Mouse (Mus musculus) retina, embryonic 14.5 days (tissue): ENCODE measurements around the gene Fes.
A peak's percentile ranks its signal among the peaks of the same experiment; 100 is the strongest.

Source experiments
- DNase-seq: peaks from one replicate; pipeline ENCODE4 v3.0.0-alpha.2; 2015; ENCODE audit warnings: low spot score

Fes gene

DNA sequence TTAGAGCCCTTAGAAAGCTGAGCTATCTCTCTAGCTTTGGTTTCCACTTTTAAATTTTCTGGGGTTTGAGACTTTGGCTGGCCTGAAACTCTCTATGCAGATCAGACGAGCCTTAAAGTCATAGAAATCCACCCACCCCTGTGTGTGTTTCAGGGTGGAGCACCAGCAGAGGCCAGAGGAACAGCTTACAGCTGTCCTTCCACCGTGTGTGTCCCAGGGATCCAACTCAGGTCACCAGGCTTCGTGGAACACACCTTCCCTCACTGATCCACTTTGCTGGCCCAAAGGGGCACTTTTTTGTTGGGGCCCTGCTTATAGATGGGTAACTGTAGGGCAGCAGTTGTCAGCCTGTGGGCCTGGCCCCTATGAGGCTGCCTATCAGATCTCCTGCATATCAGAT lies 13.5 kb downstream of the Fes start:
- no peak for DNase-seq

DNA sequence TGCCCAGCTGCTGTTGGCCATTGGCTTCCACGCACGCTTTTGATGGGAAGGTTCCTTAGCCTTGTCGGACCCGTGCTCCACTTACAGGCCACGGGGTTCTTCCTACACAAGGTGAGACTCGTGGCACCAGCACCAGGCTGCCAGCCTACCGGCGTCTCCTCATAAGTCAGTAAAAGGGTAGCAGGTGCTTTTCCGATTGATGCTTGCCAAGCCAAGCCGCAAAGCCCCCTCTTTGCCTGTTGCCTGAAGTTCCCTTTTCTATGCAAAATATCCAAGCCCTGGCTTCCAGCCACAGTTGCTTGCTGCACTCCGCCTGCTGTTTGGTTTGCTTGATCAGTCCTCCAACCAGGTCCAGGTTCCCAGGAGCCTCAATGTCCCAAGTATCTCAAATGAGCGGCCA lies 13.9 kb downstream of the Fes start:
- no peak for DNase-seq

DNA sequence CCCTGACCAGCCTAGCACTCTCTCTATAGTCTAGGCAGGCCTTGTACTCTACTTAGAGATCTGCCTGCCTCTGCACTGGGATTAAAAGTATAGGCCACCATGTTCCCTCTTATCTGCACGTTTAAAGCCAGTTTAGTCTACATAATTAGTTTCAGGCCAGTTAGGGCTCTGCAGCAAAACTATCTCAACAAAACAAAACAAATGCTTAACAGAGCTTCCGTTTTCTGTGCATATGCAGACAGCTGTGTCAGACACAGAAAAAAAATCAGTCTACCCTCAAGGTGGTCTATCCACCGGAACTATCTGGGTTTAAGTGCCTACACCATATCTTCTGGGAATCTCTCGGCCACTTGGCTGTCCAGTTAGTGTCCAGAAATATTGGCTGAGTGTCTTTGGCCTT lies 14.4 kb downstream of the Fes start:
- no peak for DNase-seq

DNA sequence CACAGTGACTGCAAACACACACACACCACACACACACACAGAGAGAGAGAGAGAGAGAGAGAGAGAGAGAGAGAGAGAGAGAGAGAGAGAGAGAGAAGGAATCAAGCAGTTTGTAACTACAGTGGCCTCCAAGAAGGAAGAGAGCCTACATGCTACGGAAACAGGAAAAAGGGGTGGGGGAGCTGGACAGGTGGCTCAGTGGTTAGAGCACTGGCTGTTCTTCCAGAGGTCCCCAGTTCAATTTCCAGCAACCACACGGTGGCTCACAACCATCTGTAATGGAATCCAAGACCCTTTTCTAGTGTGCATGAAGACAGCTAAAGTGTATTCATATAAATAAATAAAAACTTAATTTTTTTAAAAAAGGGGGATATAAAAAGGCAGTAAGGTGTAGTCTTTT lies 15.1 kb downstream of the Fes start:
- no peak for DNase-seq

DNA sequence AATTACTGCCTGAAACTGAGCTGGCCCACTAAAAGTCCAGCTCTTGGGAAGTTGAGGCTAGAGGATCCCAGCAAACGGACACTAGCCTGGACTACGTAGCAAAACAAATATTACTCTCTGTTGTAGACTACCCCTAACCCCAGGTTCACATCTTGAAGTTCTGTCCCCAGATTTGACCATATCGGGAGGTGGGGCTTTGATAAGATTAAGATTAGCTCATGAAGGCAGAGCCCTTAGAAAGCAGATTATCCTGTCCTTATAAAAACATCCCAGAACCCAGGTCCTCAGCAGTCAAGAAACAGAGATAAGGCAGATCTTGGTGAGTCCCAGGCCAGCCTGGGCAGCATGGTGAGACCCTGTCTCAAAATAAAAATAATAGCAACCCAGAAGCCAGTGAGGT lies 15.6 kb downstream of the Fes start:
- no peak for DNase-seq

DNA sequence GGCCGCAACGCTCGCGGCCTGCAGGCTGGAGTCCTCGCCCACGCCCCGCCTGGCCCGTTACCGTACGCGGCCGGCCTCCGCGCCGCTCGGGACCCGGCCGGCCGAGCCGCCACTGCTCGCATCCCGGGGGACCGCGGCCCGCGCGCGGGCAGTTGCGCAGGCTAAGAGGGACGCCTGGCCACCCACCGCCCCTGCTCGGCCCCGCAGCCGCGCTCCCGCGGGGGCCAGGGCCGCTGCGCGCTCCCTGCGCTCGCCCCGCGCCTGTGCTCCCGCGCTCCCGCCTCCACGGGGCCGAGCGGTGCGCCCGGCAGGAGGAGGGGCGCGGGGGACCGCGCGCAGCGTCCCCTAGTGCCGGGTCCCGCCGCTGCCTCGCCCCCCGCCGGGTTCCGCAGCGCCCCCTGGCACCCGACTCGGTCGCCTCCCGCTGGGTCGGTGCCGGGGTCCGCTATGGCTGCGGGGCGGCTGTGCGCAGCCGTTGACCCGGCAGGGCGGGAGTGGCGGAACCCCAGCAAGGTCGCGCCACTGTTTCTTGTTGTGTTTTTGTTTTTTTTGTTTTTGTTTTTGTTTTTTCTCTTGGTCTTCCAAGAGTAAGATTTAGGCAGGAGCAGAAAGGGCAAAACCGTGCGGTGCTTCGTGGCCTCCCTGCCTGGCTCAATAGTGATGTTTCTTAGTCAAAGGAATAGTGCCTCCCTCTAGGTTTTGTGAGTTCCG lies 16.6 kb downstream of the Fes start, which contains the start of gene Man2a2:
TSS of gene Man2a2 (minus strand) at position 335 of the 711 bp plus-strand sequence.
- peak; percentile 84 for DNase-seq

DNA sequence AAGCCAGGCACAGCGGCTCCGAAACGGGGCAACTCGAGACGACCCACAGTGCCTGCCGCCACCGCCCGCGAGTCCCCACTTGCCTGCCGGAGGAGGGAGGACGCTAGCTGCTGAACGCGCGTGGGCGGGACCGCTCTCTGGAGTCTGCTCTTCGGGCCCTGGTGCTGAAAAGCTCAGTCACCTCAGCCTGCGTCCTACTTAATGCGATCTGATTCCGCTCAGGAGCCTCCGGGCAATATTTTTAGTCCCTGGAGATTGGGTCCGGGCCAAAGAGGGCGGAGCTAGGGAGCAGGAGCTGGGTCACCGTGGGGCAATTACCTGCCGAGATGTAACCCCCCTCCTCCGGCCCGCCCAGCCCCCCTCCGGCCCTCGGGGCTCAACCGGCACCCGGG lies 17.1 kb downstream of the Fes start:
- DNase-seq: peak; percentile 74

DNA sequence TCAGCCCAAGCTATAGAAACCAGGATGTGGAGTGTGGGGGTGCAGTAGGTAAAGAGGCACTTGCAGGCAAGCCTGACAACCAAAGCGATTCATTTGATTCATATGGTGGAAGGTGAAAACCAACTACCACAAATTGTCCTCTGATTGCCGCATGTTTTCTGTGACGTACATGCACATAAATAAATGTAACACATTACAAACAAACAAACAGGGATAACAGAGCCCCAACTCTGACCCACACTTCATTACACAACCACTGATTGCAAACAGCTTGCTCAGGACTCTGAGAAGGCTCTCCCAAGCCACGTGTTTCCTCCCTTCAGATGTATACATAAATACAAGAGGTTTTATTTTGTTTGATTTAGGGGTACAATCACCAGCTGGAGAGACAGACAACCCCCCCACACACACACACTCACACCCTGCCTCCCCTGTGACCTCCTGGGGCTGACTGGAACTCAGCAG lies 17.7 kb downstream of the Fes start:
- no peak for DNase-seq

DNA sequence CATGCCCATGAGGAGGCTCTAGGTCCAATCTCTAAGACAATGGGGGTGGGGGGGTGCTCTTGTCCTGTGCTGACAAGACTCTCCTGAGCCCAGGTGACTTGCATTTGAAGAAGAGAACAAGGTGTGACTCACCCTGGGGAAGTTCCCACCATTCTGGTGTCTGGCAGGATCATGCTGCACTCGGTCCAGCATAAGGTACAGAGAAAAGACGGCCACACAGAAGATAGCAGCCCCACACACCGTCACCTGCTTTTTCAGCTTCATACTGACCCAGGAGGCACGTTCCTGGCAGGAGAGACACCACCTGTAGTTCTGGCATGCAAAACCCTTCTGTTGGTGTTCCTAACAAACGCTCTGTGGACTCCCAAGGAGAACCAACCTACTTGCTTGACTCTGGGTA lies 18.3 kb downstream of the Fes start:
- DNase-seq: no peak

DNA sequence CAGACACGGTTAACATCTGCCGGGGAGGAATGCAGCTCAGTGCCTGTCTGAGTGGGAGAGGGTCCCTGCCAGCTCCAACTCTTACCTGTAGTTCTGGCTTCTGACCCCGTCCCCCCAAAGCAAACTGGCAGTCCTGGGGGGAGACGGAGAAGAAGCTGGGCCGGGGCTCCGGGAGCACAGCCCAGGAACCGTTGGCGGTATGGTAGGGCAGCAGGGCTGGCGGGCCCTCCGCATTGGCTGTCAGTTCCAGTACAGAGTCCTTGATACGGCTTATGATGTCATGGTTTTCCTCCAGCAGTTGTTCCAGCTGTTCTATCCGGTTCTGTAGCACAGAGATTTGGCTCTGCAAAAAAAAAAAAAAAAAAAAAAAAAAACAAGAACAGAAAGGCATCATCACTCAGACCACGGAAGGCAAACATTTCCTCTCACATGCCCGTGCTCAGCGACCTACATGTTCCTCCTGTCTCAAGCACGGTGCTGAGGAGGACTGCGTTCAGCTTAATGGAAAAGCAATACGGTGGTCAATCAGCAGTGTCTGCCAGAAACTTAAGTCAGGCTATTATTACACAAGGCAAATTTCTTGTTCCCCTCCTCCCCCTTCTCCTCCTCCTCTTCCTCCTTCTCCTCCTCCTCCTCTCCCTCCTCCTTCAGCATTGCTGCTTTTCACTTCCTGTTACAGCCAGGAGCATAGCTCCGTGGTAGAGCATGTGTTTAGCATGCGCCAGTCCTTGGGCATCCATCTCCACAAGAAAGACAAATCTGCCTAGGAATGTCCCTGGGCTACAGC lies 18.9 kb downstream of the Fes start:
- no peak for DNase-seq

DNA sequence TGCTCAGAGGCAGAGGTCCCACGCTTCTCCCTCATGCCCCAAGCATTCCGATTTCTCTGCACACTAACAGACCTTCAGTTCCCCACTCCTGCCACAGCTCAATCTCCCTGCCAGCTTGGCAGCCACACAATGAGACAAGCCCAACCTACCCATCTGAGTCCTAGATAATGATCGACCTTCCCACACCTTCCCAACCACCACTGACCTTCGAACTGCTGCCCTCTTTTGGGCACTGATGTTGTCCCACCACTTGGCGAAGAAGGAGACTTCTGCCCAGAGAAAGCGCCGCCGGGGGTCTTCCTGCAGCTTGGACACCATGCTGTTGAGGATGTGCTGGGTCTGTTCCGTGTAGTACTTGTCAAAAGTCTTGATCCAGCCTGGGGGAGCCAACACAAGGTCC lies 19.7 kb downstream of the Fes start:
- no peak for DNase-seq

DNA sequence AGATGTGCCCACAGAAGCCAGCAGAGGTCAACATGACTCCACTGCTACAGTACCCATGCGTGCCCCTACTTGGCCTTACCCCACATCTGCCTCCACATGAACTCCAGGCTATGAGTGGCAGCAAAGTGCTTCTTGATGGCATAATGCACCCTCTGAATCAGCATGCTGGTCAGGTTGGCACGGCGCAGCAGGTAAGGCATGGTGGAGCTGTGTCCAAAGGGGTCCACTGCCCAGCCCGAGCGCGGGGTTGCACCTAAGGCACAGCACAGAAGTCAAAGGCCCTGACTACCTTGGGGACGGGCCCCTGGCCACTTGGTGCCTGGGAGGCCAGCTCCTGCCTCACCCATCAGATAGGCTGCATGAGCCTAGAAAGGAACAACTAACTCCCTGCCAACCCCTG lies 20.5 kb downstream of the Fes start:
- no peak for DNase-seq

DNA sequence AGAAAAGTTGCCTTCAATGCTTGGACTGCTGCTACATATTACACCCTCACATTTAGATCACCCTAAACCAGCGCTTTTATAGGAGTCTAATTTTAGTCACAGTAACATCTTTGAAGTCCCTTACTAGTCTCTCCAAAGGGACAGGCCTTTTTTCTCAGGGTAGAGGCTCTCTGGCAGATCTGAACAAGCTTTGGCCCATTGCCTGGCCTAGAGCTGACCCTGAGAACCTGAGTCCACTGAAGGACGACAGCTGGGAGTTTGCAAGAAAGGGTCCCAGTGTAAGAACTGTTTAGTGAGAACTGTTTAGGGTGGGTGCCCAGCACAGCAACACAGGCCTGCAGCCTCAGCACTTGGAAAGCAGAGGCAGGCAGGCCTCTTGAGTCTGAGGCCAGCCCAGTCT lies 22.0 kb downstream of the Fes start:
- DNase-seq: no peak

DNA sequence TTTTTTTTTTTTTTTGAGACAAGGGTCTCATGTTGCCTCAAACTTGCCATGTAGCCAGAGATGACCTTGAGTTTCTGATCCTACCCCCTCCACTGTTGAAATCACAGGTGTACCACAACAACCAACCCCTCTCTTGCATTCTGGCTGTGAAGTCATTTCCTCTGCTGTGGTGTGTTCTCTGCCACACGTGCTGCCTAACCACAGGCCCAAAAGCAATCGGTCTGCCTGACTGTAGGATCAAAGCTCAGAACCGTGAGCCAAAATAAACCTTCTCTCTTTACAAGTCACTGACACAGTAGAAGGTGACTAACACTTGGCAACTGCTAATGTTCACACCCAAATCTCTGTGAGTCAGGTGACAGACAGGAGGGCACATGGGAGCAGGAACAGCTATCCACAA lies 27.3 kb downstream of the Fes start:
- DNase-seq: no peak

DNA sequence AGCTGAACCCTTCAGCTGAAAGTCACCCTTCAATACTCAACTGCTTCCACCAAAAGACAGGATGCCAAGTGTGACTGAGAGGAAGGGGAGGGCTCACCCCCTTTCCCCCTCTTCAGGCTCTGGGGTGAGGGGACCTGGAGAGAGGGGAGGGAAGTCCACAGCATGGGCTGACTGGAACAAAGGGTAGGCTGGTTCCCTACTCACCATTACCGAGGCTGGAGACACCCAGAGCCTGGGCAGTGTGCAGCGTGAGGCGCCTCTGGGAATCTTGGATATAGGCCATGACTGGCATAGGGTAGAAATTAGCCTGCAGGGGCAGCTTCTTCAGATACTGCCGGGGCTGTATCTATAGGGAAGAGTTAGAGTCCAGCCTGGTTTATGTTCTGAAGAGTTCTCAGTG lies 29.7 kb downstream of the Fes start:
- no peak for DNase-seq

DNA sequence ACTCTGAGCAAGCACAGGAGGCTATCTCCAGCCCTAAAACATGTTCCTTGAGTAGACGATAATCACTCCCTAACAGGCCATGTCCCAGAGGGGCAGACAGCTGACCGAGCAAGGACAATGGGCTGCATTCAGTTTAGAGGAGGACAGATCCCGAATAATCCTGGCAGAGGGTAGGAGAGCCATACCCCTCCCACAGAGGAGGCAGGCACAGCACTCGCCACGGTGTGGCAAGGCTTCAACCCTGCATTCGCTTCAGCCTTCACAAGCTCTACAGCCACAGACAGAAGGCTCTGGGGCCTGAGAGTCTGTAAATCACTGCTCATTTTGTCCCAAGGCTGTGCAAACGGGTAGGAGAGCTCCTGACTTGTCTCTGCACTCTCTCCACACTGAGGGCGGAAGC lies 30.6 kb downstream of the Fes start:
- DNase-seq: peak; percentile 80

DNA sequence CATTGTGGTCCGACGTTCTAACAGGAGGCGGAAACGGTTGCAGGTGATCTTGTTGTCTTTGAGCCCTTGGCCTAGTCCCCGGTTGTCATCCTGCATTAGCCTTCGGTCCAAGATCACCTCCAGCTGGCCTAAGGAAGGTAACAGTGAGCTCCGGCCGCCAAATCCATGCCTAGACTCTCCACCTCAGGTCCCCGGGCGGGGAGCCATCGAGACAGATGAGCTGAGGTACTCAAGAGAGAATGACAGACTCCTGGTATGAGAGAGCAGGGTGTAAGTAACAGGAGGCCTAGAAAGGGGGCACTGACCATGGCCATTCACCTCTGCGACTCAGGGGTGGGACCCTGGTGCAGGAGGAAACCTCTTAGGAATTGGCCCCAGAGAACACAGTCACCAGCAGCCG lies 31.4 kb downstream of the Fes start:
- DNase-seq: no peak

DNA sequence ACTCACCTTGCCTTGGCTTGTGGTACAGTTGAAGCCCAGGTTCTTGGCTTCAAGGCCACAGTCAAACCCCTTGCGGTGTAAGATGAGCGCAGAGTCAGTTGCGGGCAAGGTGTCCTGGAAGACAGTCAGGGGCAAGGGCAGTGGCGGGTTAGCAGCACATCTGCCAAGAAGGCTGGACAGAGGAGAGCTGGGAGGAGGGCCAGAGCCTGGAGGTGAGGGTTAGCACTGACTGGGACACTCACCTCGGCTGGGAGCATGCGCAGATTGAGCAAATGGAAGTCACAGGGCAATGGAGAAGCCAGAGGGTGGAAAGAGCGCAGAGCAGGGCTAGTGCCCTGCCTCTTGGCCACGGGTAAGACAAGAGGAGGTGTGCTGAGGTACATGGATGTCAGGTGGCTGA lies 34.8 kb downstream of the Fes start:
- no peak for DNase-seq

DNA sequence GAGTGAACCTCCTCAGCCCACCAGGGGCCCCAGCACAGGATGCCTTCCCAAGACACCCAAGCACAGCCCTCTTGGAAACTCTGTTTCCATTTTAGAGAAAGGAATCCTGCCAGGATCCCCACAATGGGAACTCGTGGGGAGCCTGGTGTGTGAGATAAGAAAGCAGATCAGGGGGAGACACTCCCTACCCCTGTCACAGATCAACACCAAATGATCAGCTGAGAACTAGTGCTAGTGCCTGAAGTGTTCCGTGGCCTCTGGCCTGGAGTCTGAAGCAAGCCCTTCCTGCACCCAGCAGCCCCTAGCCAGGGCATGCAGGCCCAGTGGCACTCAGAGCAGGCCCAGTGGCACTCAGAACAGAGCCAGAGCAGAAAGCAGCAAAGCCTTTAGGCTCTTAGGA lies 36.9 kb downstream of the Fes start:
- DNase-seq: no peak

DNA sequence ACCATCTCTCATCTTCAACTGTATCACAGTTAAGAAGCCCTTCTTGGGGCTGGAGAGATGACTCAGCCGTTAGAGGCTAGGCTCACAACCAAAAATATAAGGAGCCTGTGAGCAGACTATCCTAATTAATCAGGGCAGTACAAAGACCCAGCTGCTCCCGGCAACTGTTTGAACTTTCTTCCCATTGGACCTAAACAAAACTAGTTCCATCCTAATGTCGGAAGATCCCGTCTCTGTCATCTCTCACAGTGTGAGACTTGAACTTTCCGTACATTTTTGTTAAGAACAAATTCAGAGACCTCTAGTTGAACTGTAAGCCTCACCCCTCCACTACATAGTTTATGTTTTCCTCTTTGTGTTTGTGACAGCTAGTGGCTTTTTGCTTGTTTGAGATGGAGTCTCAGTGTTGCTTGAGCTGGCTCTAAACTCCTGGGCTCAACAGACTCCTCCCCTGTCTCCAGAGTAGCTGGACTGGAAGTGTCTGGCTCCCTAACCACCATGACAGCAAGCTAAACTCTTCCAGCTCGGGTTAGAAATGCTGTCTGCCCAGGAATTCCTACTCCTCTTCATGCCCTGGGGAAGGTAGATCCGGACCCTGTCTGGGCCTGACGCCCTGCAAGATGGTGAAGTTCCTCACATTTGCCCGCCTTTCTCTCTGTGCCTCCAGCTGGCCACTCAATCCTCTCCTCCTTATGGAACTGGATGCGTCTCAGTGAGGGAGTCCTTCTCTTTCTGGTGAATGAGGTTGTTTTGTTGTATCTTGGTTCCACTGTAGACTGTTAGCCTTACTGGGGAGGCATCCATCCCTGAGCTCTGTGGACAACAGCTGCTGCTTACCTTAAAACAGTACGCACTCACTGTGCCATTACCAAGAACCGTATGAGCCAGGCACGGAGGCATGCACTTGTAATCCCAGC lies 39.8 kb downstream of the Fes start:
- DNase-seq: no peak

DNA sequence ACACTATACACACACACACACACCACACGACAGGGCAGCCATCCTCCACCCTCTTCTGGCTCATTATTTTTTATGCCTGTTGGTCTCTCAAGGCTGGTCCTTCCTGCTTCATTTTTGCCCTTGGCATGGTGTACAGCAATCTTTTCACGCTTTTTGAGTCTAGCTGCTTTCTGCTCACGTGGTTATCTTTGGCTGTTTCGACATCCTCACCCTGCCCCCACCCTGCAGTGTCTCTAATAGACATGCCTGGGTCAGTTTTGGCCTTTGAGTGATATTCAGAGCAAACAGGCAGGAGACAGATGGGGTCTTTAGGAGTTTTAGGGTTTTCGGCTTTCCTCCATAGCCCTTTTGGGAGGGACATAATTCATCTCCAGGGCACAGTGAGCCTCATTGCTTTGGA lies 40.9 kb downstream of the Fes start:
- DNase-seq: no peak

DNA sequence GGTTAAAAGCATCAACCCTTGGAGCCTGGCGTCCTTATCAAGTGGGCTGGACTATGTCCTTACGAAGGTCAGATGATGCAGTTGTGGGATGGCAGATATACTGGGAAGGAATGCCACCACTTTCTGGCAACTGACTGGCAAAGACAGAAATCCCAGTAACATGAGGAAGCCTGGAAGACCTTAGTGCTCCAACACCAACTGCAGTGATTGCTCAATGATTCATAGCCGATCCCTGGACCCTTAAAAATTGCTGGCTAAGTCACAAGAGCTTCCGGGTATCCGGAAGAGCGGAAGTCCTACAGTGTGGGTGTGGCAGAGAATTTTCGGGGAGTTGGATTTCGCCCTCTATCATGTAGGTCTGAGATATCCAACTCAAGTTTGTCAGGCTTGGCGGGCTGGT lies 41.6 kb downstream of the Fes start:
- DNase-seq: no peak
